Mouse (Mus musculus): ENCODE data around the gene Mpl.

Gene Mpl

GRCm38 (mm10) chr4:118457345-118457975 lies at the start of gene Mpl:
Mpl (minus strand) TSS chr4:118457513.
- no peak for DNase-seq (ENCODE audit: low spot score)

GRCm38 (mm10) chr4:118505551-118505950 lies 48.2 kb upstream of the Mpl start:
- DNase-seq (ENCODE audit: low spot score) = no peak

DNA sequence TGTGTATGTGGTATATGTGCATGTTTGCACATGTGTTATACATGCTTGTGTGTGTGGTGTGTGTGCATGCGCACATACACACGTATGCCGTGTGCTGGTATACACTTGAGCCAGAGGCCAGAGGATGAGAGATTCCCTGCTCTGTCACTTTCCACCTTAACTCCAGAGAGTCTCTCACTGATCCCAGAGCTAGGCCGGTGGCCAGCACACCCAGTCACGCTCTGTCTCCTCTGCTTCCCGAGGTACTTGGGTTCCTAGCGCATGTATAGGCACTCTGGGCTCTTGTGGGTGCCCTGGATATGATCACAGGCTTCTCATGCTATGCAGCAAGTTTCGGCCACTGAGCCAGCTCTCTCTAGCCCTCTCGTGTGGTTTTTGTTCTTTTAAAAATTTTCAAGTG lies 43.5 kb upstream of the Mpl start:
- no peak for DNase-seq (ENCODE audit: low spot score)

DNA sequence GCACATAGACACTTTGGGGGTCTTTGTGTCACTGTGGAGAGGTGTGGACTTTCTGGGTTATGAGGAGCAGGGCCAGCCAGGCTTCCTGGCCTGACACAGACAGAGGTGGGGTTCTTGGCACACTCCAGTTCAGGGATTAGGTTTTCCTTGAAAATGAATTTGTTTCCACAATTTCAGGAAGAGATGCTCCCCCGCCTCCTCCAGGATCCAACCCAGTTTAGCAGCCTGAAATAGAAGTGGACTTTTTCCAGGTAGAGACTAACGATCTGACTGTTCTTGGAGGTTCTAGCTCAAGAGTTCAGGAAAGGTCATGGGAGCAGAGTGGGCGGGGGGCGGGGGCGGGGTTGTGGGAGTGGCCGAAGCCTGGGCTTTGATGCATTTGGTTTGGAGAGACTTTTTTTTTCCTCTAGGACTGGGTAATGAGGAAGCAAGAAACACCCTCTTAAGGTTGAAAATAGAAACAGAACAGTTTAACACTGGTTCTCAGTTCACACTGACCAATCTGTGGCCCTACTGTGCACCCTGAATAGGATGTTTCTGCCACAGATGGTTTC lies 42.9 kb upstream of the Mpl start:
- DNase-seq (ENCODE audit: low spot score) = no peak

- no peak for DNase-seq (ENCODE audit: low spot score)
Observed at GRCm38 (mm10) chr4:118490461-118490860, 33.1 kb upstream of the Mpl start.

DNA sequence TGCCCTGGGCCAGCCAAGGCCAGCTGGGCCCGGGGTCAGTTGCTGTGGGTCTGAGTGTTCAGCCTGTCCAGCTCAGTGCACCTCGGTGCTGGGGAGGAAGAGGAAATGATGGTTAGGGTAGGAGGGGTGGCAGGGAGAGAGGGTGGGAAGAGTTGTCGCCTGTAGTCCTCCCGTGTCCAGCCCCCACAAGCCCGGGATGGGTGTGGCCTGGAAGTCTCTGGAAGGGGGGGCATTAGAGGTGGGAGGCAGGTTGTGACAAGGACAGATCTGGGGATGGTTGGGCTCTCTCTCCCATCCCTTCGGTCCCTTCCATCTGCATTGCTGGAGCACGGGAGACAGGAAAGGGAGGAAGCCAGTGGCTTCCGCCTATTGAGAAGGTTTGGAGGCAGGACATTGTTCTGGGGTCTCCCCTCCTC lies 32.4 kb upstream of the Mpl start, which contains the start of gene Tie1:
TSS of gene Tie1 (minus strand) at position 345 of the 416 bp plus-strand sequence.
- DNase-seq (ENCODE audit: low spot score) = no peak

DNA sequence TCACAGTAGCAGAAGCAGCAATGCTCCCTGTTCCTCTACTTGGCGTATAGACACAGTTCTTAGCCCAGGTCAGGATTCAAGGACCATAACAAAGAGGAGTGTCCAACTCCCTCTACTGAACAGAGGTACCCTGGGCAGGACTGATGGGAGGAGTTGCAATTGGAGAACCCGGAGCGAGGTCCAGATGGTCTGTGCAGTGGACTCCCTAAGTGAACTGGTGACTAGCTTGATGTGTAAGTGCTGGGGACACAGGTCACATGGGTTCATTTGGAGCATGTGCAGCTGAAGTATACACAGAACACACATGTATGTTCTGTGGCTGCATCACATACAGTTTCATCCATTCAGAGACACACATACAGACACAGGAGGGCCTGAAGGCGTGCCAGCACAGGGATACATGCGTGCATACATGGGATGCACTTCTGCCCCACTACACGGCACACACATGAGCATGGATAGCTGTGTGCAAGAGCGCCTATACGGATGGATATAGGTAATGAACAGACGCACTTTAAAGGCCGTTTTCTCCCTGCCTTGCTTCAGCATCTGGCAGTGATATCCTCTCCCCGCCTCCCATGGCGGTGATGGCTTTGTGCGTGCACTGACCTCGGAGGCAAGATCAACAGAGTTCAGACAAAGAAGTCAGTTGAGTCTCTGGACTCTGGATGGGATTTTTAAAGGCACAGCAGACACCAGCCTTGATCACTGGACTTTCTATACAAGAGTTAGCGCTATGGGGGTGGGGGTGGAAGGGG lies 19.6 kb upstream of the Mpl start:
- peak; percentile 22 for DNase-seq (ENCODE audit: low spot score)

DNA sequence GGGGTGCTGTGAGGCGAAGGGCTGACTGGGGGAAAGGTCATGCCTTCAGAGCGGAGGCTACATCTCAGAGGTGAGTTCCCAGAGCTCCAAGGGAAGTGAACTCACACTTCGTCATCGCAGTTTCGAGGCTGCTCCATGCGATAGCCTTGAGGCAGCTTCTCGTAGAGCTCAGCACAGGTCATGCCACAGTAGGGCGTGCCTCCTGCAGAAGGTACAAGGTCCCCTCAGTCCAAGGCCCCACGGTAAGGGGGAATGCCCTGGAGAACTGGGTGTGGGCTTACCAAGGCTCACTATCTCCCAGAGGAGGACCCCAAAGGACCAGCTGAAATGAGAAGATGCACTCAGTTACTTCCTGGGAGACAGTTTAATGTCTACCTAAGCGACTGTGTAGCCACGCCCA lies 15.4 kb upstream of the Mpl start:
- no peak for DNase-seq (ENCODE audit: low spot score)

DNA sequence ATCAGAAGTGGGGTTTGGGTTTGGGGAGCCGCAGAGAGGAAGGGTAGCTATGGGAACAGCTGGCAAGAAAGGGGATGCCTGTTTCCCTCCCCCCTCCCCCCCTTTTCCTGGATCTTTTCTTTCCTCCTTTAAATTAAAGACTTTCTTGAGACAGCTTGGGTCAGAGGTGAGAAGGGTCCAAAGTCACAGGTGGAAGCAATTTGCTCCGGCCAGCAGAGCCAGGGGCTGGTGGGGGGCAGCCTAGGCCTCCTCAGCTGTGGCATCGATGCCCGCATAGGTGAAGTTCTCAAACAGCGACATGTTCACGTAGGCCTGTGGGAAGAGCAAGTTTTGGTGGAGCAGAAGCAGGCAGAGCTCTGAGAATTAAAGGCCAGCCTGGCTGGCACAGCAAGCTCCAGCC lies 14.0 kb upstream of the Mpl start:
- no peak for DNase-seq (ENCODE audit: low spot score)

DNA sequence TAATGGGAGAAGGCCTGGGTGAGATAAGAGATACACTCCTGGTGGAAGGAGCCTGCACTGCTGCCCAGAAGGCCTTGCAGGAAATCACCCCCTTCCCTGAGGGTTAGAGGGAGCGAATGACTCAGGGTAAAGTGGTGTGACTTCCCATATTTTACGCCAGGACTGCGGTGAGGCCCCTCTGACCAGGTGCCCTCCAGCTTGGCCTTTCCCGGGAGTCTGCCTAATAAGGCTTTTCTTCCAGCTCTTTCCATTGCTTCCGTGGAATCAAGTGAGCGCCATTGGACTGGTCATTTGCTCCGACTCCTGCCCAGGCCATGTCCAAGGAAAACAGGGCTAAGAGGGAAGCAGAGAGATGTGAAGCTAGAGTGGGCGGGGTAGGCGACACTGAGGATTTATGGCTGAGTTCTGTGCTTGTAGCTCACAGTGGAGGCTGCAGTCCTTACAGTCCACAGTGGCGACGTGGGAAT lies 8.4 kb upstream of the Mpl start:
- DNase-seq (ENCODE audit: low spot score) = peak; percentile 12

- no peak for DNase-seq (ENCODE audit: low spot score)
Observed at GRCm38 (mm10) chr4:118464956-118465355, 7.6 kb upstream of the Mpl start.

DNA sequence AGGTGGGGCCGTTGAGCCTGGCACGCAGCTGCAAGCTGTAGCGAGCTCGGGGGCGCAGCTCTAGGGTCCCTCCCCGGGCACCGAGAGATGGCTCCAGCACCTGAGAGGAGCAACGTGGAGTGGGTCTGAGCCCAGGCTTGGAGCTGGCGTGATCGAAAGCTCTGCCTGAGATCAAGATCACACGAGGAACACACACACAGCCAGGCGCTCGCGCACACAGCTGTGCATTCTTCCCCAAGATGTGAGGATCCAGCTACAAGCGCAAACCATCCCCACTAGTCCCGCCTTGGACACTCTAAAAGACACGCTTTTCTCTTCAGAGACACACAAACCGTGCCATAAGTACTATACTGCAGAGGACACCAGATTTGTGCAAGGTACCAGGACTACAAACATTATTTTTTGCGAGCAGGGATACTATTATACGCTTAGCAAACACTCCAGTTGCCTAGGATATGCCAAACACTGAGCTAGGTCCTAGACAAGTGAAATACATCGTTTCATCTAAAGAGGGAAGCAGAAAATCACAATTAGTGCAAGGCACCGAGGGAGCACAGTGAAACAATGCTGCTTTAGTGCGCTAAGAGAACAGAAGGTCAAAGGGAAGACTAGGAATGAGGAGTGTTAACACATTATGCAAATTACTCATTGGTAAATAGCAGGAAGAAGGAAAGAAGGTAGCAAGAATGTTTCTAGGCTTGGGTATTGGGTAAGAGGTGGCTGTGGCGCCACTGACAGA lies 10.7 kb downstream of the Mpl start:
- peak; percentile 22 for DNase-seq (ENCODE audit: low spot score)

DNA sequence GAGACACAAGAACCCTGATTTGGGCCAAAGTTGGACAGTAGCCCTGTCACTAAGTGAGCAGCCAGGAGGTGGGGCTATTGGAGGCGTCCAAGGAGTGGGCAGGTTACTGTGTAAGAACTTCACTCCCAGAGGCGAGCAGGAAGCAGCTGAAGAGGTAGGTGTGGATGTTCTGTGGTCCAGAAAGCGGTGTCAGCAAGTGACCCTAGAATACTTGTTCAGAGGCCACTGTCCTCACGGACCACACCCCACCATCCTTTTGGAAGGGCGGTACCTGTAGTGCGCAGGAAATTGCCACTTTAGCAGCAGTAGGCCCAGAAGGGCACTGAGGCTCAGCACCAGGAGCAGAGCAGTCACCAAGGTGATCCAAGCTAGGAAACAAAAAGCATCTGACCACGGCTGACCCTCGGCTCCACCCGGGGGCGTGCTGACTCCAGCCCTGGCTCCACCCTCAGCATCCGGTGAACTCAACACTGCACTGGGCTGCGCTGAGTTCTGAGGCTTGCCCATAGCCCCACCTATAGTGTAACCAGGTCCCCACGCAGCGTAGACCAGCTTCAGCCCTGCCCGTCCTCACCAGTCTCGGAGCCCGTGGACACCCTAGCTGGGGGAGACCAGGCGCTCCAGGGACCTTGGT lies 11.4 kb downstream of the Mpl start:
- DNase-seq (ENCODE audit: low spot score) = peak; percentile 61

DNA sequence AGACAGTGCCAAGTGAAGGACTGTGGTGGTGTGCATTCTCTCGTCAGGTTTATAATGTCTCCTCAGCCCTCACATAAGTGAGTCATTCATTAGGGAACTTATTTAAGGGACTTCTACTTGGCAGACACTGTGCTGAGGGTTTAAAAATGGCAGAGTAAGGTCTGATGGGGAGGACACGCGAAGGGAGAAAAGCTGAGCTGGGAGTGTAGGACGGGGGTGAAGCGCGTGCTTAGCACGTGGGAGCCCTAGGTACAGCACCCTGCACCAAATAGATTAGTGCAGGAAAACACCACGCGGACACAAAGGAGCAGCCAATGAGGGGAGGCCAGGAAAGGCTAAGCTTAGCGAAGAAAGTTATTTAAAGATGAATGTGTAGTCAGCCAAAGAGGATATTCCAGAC lies 12.2 kb downstream of the Mpl start:
- no peak for DNase-seq (ENCODE audit: low spot score)

DNA sequence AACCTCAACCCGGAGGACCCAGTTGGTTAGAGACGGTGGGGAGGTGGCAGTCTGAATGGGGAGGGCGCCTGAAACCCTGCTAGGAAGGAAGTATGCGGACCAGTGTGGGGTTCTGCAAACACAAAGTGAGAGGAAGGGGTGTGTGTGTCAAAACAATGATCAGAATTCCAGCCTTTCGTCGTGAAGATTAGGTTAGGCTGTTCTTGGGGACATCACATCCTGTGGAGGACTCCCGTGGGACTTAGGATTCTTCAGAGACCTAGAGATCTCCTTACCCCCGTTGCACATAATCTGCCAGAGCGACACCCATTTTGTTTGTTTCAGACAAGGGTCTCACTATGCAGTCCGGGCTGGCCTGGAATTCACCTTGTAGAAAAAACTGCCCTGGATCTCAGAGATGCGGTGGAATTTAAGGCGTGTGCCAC lies 19.5 kb downstream of the Mpl start:
- DNase-seq (ENCODE audit: low spot score) = peak; percentile 44

DNA sequence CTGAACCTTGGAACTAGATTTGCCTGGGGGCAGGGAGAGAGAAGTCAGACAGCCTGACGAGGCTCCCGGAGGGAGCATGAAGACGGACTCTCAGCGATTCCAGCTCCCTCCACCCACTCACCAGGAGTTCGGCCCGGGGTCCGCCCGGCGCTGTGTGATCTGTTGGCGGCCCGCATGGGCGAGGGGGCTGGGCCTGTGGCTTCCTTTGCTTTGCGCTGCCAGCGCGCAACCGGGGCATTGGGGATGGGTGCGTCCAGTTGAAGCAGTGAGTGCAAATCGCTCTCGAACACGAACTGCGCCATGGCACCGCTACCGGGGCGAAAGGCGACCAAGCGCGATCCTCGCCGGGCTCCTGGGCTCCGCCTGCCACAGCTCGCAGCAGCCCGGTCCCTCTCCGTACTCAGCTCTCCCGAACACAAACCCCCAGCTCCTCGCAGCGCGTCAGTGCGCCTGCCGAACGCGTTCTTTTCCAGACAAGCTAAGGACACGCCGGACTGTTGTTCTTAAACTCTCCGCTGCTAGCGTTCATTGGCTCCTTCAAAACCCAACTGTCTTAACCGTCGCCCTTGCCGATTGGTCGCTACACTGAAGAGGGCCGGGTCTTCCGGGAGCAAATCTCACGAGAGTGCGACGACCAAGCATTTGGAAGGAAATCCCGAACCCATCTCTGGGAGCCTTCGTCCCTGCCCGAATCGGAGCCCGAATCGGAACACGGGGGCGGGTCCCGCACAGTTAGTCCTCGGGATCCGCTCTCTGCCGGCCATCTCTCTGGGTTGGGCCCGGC lies 20.3 kb downstream of the Mpl start, which contains the start of gene Cdc20:
TSS of gene Cdc20 (minus strand) at position 533 of the 784 bp plus-strand sequence.
- DNase-seq (ENCODE audit: low spot score) = peak; percentile 95

GRCm38 (mm10) chr4:118432332-118432731 lies 25.0 kb downstream of the Mpl start:
- DNase-seq (ENCODE audit: low spot score) = no peak

GRCm38 (mm10) chr4:118429215-118429895 lies 28.0 kb downstream of the Mpl start:
- DNase-seq (ENCODE audit: low spot score) = no peak

- no peak for DNase-seq (ENCODE audit: low spot score)
Observed at GRCm38 (mm10) chr4:118428531-118429214, 28.6 kb downstream of the Mpl start.
